ENCODE assay signal across 18 mouse cellular contexts in the genomic region with DNA sequence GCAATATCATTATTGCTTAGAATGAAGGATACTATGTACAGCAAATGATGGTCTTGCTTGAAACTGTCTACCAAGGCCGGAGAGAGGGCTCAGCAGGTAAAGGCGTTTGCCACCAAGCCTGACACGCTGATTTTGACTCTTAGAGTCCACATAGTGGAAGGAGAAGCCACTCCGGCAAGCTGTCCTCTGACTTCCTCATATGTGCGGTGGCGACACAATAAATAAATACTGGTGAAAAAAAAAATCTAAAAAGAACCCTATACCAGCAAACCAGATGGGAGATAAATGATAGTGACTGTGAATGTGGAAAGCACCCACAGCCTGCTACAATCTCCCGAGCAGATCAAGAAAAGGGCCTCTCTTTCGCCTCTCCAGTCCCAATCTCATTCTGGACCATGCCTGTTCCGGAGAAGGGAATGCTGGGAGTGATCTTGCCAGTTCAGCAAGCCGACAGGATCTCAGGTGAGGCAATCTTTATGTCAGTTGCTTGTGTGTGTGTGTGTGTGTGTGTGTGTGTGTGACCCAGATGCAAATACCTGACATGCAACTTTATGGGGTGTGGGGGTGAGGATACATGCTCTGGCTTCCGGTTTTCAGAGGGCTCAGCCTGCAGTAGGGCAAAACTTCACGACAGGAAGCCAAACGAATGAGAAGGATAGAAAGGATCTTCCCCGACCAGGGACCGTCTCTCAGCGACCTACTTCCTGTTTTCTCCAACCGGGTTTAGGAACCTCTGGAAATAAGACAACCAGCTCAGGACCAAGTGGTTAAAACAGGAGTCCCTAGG. TPM values are rescaled to one million over a fixed set of nuclear protein-coding genes. Genes with fewer than 3 reads are reported as not detected.
A peak's percentile ranks its signal among the peaks of the same experiment; 100 is the strongest.
DNase-seq lines count a peak whose midpoint lies in the region; ATAC-seq and TF ChIP-seq lines count a peak whose summit lies in the region.
"Had no signal": no experiment of that assay in that cellular context is flagged by ENCODE, and none has a peak within 500 bp of the region (broad histone marks: within the 10 kb centered on the region; RNA-seq: fewer than 3 reads in every experiment).

No protein-coding gene starts in this region.

- no peak for TF ChIP-seq CTCF in small intestine, adult 2 months (IDR thresholded peaks at IDR 0.05; ENCODE audit: extremely low read depth, insufficient read length, insufficient replicate concordance, low read depth, low read length)

- no peaks in the 10 kb centered on the region for H3K27me3 ChIP-seq in heart, embryonic 12.5 days (replicated peaks)
- no peaks in the 10 kb centered on the region for H3K27me3 ChIP-seq in small intestine, adult 2 months (ENCODE audit: control insufficient read depth, insufficient read depth, low read length)
- H3K27me3 ChIP-seq: midbrain, embryonic 13.5 days; neural tube, embryonic 13.5 days had no signal

- H3K9me3 ChIP-seq in heart, embryonic 12.5 days (replicated peaks), result no peaks in the 10 kb centered on the region
- H3K9me3 ChIP-seq: midbrain, embryonic 13.5 days; neural tube, embryonic 13.5 days had no signal

- no peak for ATAC-seq in heart, embryonic 12.5 days (ENCODE audit: insufficient number of reproducible peaks, low FRiP score)
- ATAC-seq in CD4-positive, CD25-positive, alpha-beta regulatory T cell, adult 4 months, result peak; percentile 82
- peak; percentile 25 to 58; a peak in 3 of 4 replicates for ATAC-seq in hematopoietic stem cell, adult 5-6 weeks (replicated peaks in 1 of 2; ENCODE audit: insufficient read depth in 1 of 2, low FRiP score in 2 of 2, low TSS enrichment in 1 of 2, low read depth in 1 of 2, poor library complexity in 2 of 2, severe bottlenecking in 2 of 2)
- ATAC-seq: midbrain, embryonic 13.5 days had no signal

- no peaks in the 10 kb centered on the region for H3K4me1 ChIP-seq in heart, embryonic 12.5 days (replicated peaks)
- no peaks in the 10 kb centered on the region for H3K4me1 ChIP-seq in small intestine, adult 2 months (ENCODE audit: control insufficient read depth, insufficient read depth, insufficient read length, low read length)
- H3K4me1 ChIP-seq: midbrain, embryonic 13.5 days; neural tube, embryonic 13.5 days had no signal

- peak; percentile 82 for DNase-seq in heart, adult 11 months
- no peak for DNase-seq in cerebellum, adult 18-20 months
- DNase-seq in layer of hippocampus, adult 11-12 months (ENCODE audit: low spot score), result no peak
- DNase-seq in gastrocnemius, postnatal 36 days, result no peak
- DNase-seq: adrenal gland, adult 8-10 months; kidney, postnatal 36 days had no signal

- H3K36me3 ChIP-seq in heart, embryonic 12.5 days, result no peaks in the 10 kb centered on the region
- no peaks in the 10 kb centered on the region for H3K36me3 ChIP-seq in small intestine, adult 2 months (ENCODE audit: control insufficient read depth, insufficient read depth, low read length)
- H3K36me3 ChIP-seq: midbrain, embryonic 13.5 days; neural tube, embryonic 13.5 days had no signal

- intact Hi-C loops in gastrocnemius, postnatal 36 days (cut with DNase I), result no loop called here

- H3K9ac ChIP-seq in heart, embryonic 12.5 days, result no peak overlapping the region
- H3K9ac ChIP-seq: midbrain, embryonic 13.5 days; neural tube, embryonic 13.5 days had no signal

- H3K27ac ChIP-seq in heart, embryonic 12.5 days (ENCODE audit: poor library complexity, severe bottlenecking), result no peak overlapping the region
- H3K27ac ChIP-seq in small intestine, adult 2 months (ENCODE audit: insufficient read depth, low read depth, low read length), result no peak overlapping the region
- H3K27ac ChIP-seq: midbrain, embryonic 13.5 days; neural tube, embryonic 13.5 days had no signal

- no peak overlapping the region for H3K4me2 ChIP-seq in heart, embryonic 12.5 days
- H3K4me2 ChIP-seq: midbrain, embryonic 13.5 days; neural tube, embryonic 13.5 days had no signal

- no peak for TF ChIP-seq POLR2A in small intestine, adult 2 months (IDR thresholded peaks at IDR 0.05; ENCODE audit: low read depth, low read length)

- 59% methylated on average over 17 of the region's 17 CpGs for WGBS in heart, embryonic 12.5 days
- WGBS in small intestine, adult 2 months, result 54% methylated on average over 17 of the region's 17 CpGs

- no peak overlapping the region for H3K4me3 ChIP-seq in heart, embryonic 12.5 days
- H3K4me3 ChIP-seq in small intestine, adult 2 months (ENCODE audit: low read depth, low read length), result peak overlapping the region; percentile 7; the same call in 1 of the 2 replicates
- H3K4me3 ChIP-seq: erythroblast, embryonic 14.5 days; midbrain, embryonic 13.5 days; neural tube, embryonic 13.5 days had no signal

RNA-seq across cellular contexts. Expression of gene Tex101, which starts 15.2 kb away (rescaled TPM):
- not detected in 2 replicates for polyA plus RNA-seq in heart, embryonic 12.5 days (2016; fragmentation: Nextera tagmentation; extraction: Ambion mirVana)
- polyA plus RNA-seq in CD4-positive, CD25-positive, alpha-beta regulatory T cell, adult 4 months (2017; shearing (Covaris generic)), result not detected
- total RNA-seq in hematopoietic stem cell, adult 5-6 weeks (2017), result not detected in 2 replicates
- not detected in 2 replicates for polyA plus RNA-seq in small intestine, adult 2 months (2012; rRNA removed)
- not detected for total RNA-seq in gastrocnemius, postnatal 36 days (2021)
- total RNA-seq: adrenal gland, adult 8-10 months; gastrocnemius, adult 18-20 months; left cerebral cortex, postnatal 10 days had no signal
- polyA plus RNA-seq: erythroblast, embryonic 14.5 days; heart, postnatal 0 days; intestine, embryonic 14.5 days; neural tube, embryonic 13.5 days; stomach, embryonic 14.5 days had no signal

RNA-seq across cellular contexts. Expression of gene Lypd3, which starts 25.0 kb away (rescaled TPM):
- 0.10 and 0.15 TPM in 2 replicates for polyA plus RNA-seq in heart, embryonic 12.5 days (2016; fragmentation: Nextera tagmentation; extraction: Ambion mirVana)
- not detected for polyA plus RNA-seq in CD4-positive, CD25-positive, alpha-beta regulatory T cell, adult 4 months (2017; shearing (Covaris generic))
- total RNA-seq in hematopoietic stem cell, adult 5-6 weeks (2017), result not detected in 2 replicates
- polyA plus RNA-seq in small intestine, adult 2 months (2012; rRNA removed), result 0.42 and 0.70 TPM in 2 replicates
- total RNA-seq in gastrocnemius, postnatal 36 days (2021), result not detected
- total RNA-seq: gastrocnemius, adult 18-20 months had no signal
- polyA plus RNA-seq: erythroblast, embryonic 14.5 days; heart, postnatal 0 days; midbrain, embryonic 13.5 days had no signal

RNA-seq across cellular contexts. Expression of gene BC049730, which starts 47.7 kb away (rescaled TPM):
- polyA plus RNA-seq in heart, embryonic 12.5 days (2016; fragmentation: Nextera tagmentation; extraction: Ambion mirVana), result not detected in 2 replicates
- polyA plus RNA-seq in CD4-positive, CD25-positive, alpha-beta regulatory T cell, adult 4 months (2017; shearing (Covaris generic)), result not detected
- not detected in 2 replicates for total RNA-seq in hematopoietic stem cell, adult 5-6 weeks (2017)
- not detected in 2 replicates for polyA plus RNA-seq in small intestine, adult 2 months (2012; rRNA removed)
- not detected for total RNA-seq in gastrocnemius, postnatal 36 days (2021)
- total RNA-seq: adrenal gland, adult 8-10 months; gastrocnemius, adult 18-20 months; left cerebral cortex, postnatal 10 days had no signal
- polyA plus RNA-seq: heart, postnatal 0 days; intestine, embryonic 14.5 days; midbrain, embryonic 13.5 days; neural tube, embryonic 13.5 days; stomach, embryonic 14.5 days had no signal

RNA-seq across cellular contexts. Expression of gene Phldb3, which starts 50.7 kb away (rescaled TPM):
- not detected in 2 replicates for polyA plus RNA-seq in heart, embryonic 12.5 days (2016; fragmentation: Nextera tagmentation; extraction: Ambion mirVana)
- under 1 TPM in 1 of 2 experiments, not detected in 1; 0.90 TPM for polyA plus RNA-seq in CD4-positive, CD25-positive, alpha-beta regulatory T cell, adult 4 months (2017; shearing (Covaris generic))
- 13.9 and 17.5 TPM in 2 replicates for total RNA-seq in hematopoietic stem cell, adult 5-6 weeks (2017)
- polyA plus RNA-seq in small intestine, adult 2 months (2012; rRNA removed), result 2.3 and 7.5 TPM in 2 replicates
- under 1 TPM; 0.30 to 0.66 TPM for total RNA-seq in gastrocnemius, postnatal 36 days (2021)
- polyA plus RNA-seq: heart, postnatal 0 days; midbrain, embryonic 13.5 days; neural tube, embryonic 13.5 days had no signal
